Mouse (Mus musculus) C2C12 (cell line): ENCODE measurements around the gene Frem3. TPM values are rescaled to one million over a fixed set of nuclear protein-coding genes. Genes with fewer than 3 reads are reported as not detected.

Experiments
- H3K27me3 ChIP-seq: one replicate; pipeline ENCODE4 v1.6.1; 2011; ENCODE audit not compliant: control insufficient read depth, insufficient read depth, insufficient read length
- H3K36me3 ChIP-seq: one replicate; pipeline ENCODE4 v1.6.1; 2011; ENCODE audit not compliant: control insufficient read depth, insufficient read depth
- H3K4me3 ChIP-seq: one replicate; pipeline ENCODE4 v1.5.1; 2011; ENCODE audit warnings: mild to moderate bottlenecking, control low read depth; ENCODE audit not compliant: poor library complexity, insufficient read depth, severe bottlenecking
- H3K79me2 ChIP-seq: one replicate; pipeline ENCODE4 v1.6.1; 2011; ENCODE audit not compliant: control insufficient read depth, insufficient read depth
- H3K79me3 ChIP-seq: one replicate; pipeline ENCODE4 v1.6.1; 2011; ENCODE audit warnings: low read depth, control low read depth
- H3ac ChIP-seq: one replicate; pipeline ENCODE3; 2011; ENCODE audit warnings: low read depth; ENCODE audit not compliant: control insufficient read depth, insufficient read length
- CEBPB ChIP-seq: IDR thresholded peaks from one replicate; pipeline ENCODE4 v1.6.1; 2011; ENCODE audit warnings: low read depth, mild to moderate bottlenecking, control low read depth, moderate library complexity
- CTCF ChIP-seq: IDR thresholded peaks from one replicate; pipeline ENCODE4 v1.5.1; 2011; ENCODE audit not compliant: control insufficient read depth, insufficient read depth, insufficient read length
- FOSL1 ChIP-seq: IDR thresholded peaks from one replicate; pipeline ENCODE4 v1.8.0; 2011; ENCODE audit warnings: mild to moderate bottlenecking, low read length; ENCODE audit not compliant: poor library complexity, insufficient read depth, severe bottlenecking
- MAX ChIP-seq: IDR thresholded peaks from one replicate; pipeline ENCODE4 v1.6.1; 2011; ENCODE audit warnings: mild to moderate bottlenecking, control low read depth
- MYOD1 ChIP-seq: IDR thresholded peaks from one replicate; pipeline ENCODE4 v1.6.1; 2011; ENCODE audit warnings: low read depth; ENCODE audit not compliant: control insufficient read depth, insufficient read length
- MYOG ChIP-seq: IDR thresholded peaks from one replicate; pipeline ENCODE4 v1.6.1; 2011; ENCODE audit not compliant: control insufficient read depth, insufficient read length; ENCODE audit errors: extremely low read depth
- USF1 ChIP-seq: IDR thresholded peaks from one replicate; pipeline ENCODE4 v1.6.1; 2011; ENCODE audit warnings: low read depth, mild to moderate bottlenecking, control low read depth, moderate library complexity
- polyA plus RNA-seq: library from polyadenylated mRNA; unstranded; fragments of >200 nt; fragmentation: generic; extraction: Trizol; gene quantifications from one replicate; pipeline ENCODE4 v1.2.1, GENCODE M21; 2012; ENCODE audit warnings: missing spikeins

The Frem3 gene
- polyA plus RNA-seq, 1 experiment: not detected

DNA sequence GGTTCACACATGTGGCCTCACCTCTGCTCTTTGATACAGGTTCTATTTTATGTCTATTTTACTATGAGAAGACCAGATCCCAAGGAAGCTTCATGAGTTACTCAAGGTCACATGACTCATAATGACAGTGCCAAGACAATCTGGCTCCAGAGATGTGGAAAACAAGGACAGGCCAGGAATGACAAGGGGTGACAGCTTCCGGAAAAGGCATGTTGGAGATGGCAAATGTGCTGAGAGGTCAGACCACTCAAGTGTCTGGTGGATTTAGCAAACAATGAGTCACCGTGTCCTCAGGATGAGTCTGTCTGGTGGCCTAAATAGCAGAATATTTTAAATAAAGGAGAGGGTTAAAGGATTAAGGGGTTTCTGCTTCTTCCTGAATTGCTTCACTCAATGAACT, 33.8 kb upstream of the Frem3 start:
- Histone ChIP-seq H3K79me2 (no peaks in the 10 kb centered on the region), H3K27me3 (no peaks in the 10 kb centered on the region), H3K36me3 (no peaks in the 10 kb centered on the region), H3K4me3 (no peak overlapping the region), H3ac (no peak overlapping the region), H3K79me3 (no peaks in the 10 kb centered on the region)
- TF ChIP-seq MYOD1: no peak
- peak; percentile 50 for TF ChIP-seq USF1

DNA sequence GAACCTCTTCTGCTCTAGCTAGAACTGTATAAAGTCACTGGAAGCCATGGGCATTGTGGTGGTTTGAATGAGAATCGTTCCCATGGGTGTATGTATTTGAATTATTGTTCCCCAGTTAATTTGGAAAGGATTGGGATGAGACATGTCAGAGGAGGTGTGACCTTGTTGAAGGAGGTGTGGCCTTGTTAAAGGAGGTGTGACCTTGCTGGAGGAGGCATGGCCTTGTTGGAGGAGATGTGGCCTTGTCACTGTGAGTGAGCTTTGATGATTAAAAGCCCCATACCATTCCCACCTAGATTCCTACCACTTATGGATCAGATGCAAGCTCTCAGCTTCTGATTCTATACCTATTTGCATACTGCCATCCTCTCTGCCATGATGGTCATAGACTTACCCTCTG, 31.8 kb upstream of the Frem3 start:
- H3ac ChIP-seq: no peak overlapping the region
- TF ChIP-seq FOSL1 (no peak), CTCF (no peak)
- no peaks in the 10 kb centered on the region for H3K79me3 ChIP-seq
- no peaks in the 10 kb centered on the region for H3K36me3 ChIP-seq
- no peaks in the 10 kb centered on the region for H3K27me3 ChIP-seq
- no peak overlapping the region for H3K4me3 ChIP-seq
- no peaks in the 10 kb centered on the region for H3K79me2 ChIP-seq

DNA sequence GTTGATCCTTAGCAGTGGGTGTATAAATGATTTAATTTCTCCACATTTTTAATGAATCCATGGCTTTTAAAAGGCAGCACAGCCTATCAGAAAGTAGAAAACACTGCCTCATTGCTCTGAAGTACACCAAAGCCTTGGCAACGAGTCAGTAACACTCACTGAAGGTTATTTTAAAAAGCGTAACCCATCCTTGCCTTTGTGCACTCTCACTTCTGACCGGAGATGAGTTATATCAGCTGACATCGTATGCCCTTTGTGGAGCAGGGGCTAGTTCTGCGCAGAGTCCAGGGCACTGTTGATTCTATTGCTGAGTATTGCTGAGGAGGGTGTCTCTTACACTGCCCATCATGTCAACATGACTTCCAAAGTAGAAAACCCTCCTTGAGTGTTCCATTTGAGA, 18.3 kb upstream of the Frem3 start:
- H3K79me2 ChIP-seq: no peaks in the 10 kb centered on the region
- no peaks in the 10 kb centered on the region for H3K79me3 ChIP-seq
- H3K36me3 ChIP-seq: no peaks in the 10 kb centered on the region
- H3ac ChIP-seq: no peak overlapping the region
- no peak for TF ChIP-seq CTCF
- TF ChIP-seq MAX: no peak
- no peak for TF ChIP-seq CEBPB
- TF ChIP-seq MYOG: no peak
- TF ChIP-seq USF1: no peak
- no peak for TF ChIP-seq FOSL1
- TF ChIP-seq MYOD1: no peak
- H3K4me3 ChIP-seq: no peak overlapping the region
- H3K27me3 ChIP-seq: no peaks in the 10 kb centered on the region

GRCm38 (mm10) chr8:80600600-80601170, 10.2 kb upstream of the Frem3 start:
- H3K4me3 ChIP-seq: no peak overlapping the region
- TF ChIP-seq MAX (no peak), CEBPB (no peak), CTCF (no peak), FOSL1 (no peak), MYOG (no peak), MYOD1 (no peak), USF1 (no peak)
- no peaks in the 10 kb centered on the region for H3K27me3 ChIP-seq
- no peaks in the 10 kb centered on the region for H3K79me3 ChIP-seq
- H3K36me3 ChIP-seq: no peaks in the 10 kb centered on the region
- no peaks in the 10 kb centered on the region for H3K79me2 ChIP-seq
- no peak overlapping the region for H3ac ChIP-seq

DNA sequence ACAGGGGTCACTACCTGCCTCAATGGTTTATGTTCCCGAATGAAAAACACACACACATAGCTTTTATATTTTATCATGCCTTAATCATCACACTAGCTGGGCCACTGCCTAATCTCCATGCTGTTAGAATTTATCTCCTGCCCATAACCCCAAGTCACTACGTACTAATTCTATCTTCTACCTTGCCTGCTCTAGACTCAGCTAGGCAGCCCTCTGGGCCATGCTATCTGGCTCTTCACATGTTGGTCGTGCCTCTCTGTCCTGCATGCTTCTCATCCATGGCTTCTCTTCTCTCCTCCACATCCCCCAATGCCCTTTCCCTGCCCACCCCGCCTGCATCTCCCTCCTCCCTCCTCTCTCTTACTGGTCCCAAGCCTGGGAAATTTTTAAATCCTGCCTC, 9.0 kb upstream of the Frem3 start:
- Histone ChIP-seq H3K4me3 (no peak overlapping the region), H3ac (no peak overlapping the region), H3K79me3 (no peaks in the 10 kb centered on the region), H3K79me2 (no peaks in the 10 kb centered on the region), H3K27me3 (no peaks in the 10 kb centered on the region), H3K36me3 (no peaks in the 10 kb centered on the region)
- TF ChIP-seq MAX (no peak), CTCF (no peak), USF1 (no peak), FOSL1 (no peak)

GRCm38 (mm10) chr8:80607082-80607481, 3.8 kb upstream of the Frem3 start:
- no peak for TF ChIP-seq CTCF
- no peaks in the 10 kb centered on the region for H3K36me3 ChIP-seq
- no peaks in the 10 kb centered on the region for H3K79me2 ChIP-seq
- peaks cover 9% of the 10 kb centered on the region for H3K27me3 ChIP-seq
- no peak overlapping the region for H3K4me3 ChIP-seq
- no peak overlapping the region for H3ac ChIP-seq
- no peaks in the 10 kb centered on the region for H3K79me3 ChIP-seq

DNA sequence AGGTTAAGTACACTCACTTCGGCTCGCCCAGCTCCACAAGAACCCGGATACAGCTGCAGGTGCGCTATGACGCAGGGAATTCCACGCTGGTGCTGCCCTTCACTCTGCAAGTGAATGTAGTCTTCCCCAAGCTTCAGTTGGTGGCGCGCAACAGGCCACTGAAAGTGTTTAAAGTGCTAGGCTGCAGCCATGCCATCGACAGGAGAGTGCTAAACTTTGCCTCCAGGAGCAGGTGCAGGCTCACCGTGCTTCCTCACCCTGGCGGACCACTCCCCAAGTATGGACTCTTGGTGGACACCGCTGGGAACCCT, 516 bp downstream of the Frem3 start:
- no peak overlapping the region for H3K4me3 ChIP-seq
- H3ac ChIP-seq: no peak overlapping the region
- H3K79me3 ChIP-seq: no peaks in the 10 kb centered on the region
- no peaks in the 10 kb centered on the region for H3K79me2 ChIP-seq
- H3K27me3 ChIP-seq: peaks cover 9% of the 10 kb centered on the region
- TF ChIP-seq USF1 (no peak), MYOD1 (no peak), MYOG (no peak), MAX (no peak), CTCF (no peak), FOSL1 (no peak), CEBPB (no peak)
- no peaks in the 10 kb centered on the region for H3K36me3 ChIP-seq
